ENCODE assay signal across 10 mouse cellular contexts in genomic region chr12:79646646-79647164, GRCm38 (mm10).
DNase-seq lines count a peak whose midpoint lies in the region.
"Had no signal": no experiment of that assay in that cellular context is flagged by ENCODE, and none has a peak within 500 bp of the region (broad histone marks: within the 10 kb centered on the region; RNA-seq: fewer than 3 reads in every experiment).

No protein-coding gene starts in this region.

- DNase-seq in layer of hippocampus, adult 9-11 months: peak; percentile 42
- DNase-seq in layer of hippocampus, postnatal 25 days (ENCODE audit: extremely low spot score in 1 of 2, low spot score in 1 of 2): no peak
- peak; percentile 17 for DNase-seq in brain, adult 2 months (ENCODE audit: low read depth, low spot score)
- peak; percentile 95 for DNase-seq in naive thymus-derived CD4-positive, alpha-beta T cell, adult 2 months (ENCODE audit: low read depth)
- DNase-seq in thymus, postnatal 14 days: peak; percentile 72
- DNase-seq in cerebellum, postnatal 25 days: no peak
- DNase-seq in layer of hippocampus, postnatal 14 days (ENCODE audit: low spot score in 2 of 2): no peak
- DNase-seq in frontal cortex, postnatal 36 days (ENCODE audit: low spot score in 2 of 2): no peak
- DNase-seq: kidney, adult 18-20 months; left cerebral cortex, postnatal 4 days had no signal

Comparison
In these comparisons a context has a peak if more than half of its experiments do, and no peak if none do; other contexts are left out.
1. DNase-seq: peak in layer of hippocampus, adult 9-11 months (single experiment), brain, adult 2 months (single experiment), naive thymus-derived CD4-positive, alpha-beta T cell, adult 2 months (single experiment) and thymus, postnatal 14 days (single experiment); none in layer of hippocampus, postnatal 25 days (0 of 2), cerebellum, postnatal 25 days (0 of 2), layer of hippocampus, postnatal 14 days (0 of 2) and frontal cortex, postnatal 36 days (0 of 2).